Mouse (Mus musculus): ENCODE results near the gene Ank. TPM values are rescaled to one million over a fixed set of nuclear protein-coding genes. Genes with fewer than 3 reads are reported as not detected.
A peak's percentile ranks its signal among the peaks of the same experiment; 100 is the strongest.

Gene Ank
- polyA plus RNA-seq, 1 experiment = 35.9 TPM

DNA sequence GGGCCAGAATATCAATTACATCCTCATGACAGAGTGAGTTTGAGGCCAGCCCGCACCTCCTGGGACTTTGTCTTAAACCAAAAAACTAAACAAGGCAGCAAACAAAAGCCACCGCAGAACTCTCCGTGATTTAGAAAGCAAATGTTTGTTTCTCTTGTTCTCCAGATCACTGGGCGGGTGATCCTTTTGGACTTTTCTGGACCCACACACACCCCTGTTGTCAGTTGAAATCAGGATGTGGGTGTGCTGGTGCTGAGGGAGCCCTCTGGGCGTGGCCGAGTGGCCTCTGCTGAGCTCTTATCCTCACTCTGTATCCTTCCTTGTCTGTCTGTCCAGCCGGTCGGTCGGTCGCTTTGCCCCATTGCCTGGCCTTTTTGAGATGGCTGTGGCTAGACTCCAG, 82.6 kb downstream of the Ank start:
- no peak for DNase-seq (ENCODE audit: low read depth)
- no peak for TF ChIP-seq CTCF (IDR thresholded peaks at IDR 0.05; ENCODE audit: borderline replicate concordance, extremely low read depth, insufficient read depth, insufficient read length)
- TF ChIP-seq POLR2A (IDR thresholded peaks at IDR 0.05; ENCODE audit: borderline replicate concordance, extremely low read depth, insufficient read depth, insufficient read length, poor library complexity, severe bottlenecking) = no peak

DNA sequence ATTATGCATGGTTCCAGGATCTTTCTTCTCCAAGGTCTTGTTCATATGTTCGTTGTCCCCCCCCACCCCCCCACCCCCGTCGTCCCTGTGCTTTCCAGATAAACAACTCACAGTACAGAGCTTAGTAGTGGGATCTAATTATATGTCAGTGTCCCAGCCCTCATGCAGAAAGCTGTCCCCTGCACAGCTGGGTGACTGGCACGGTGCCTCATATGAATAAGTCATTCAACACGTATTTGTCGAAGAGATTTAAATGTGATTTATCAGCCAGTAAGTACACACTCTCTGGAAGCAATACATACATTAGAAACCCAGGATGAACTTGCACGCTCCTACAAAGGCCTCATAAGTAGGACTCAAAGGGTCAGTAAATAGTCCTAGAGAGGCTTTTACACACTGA, 83.4 kb downstream of the Ank start:
- peak; percentile 49 for DNase-seq (ENCODE audit: low read depth)
- no peak for TF ChIP-seq POLR2A (IDR thresholded peaks at IDR 0.05; ENCODE audit: borderline replicate concordance, extremely low read depth, insufficient read depth, insufficient read length, poor library complexity, severe bottlenecking)

GRCm38 (mm10) chr15:27550358-27550992, 84.0 kb downstream of the Ank start:
- TF ChIP-seq CTCF (IDR thresholded peaks at IDR 0.05; ENCODE audit: borderline replicate concordance, extremely low read depth, insufficient read depth, insufficient read length) (no peak), POLR2A (IDR thresholded peaks at IDR 0.05; ENCODE audit: borderline replicate concordance, extremely low read depth, insufficient read depth, insufficient read length, poor library complexity, severe bottlenecking) (no peak)

GRCm38 (mm10) chr15:27551117-27552114, 84.9 kb downstream of the Ank start:
- TF ChIP-seq POLR2A (IDR thresholded peaks at IDR 0.05; ENCODE audit: borderline replicate concordance, extremely low read depth, insufficient read depth, insufficient read length, poor library complexity, severe bottlenecking) (no peak), CTCF (IDR thresholded peaks at IDR 0.05; ENCODE audit: borderline replicate concordance, extremely low read depth, insufficient read depth, insufficient read length) (no peak)
- DNase-seq (ENCODE audit: low read depth) = no peak

More at GRCm38 (mm10) chr15:27550358-27550992, 84.0 kb downstream of the Ank start:
- no peak for DNase-seq (ENCODE audit: low read depth)

DNA sequence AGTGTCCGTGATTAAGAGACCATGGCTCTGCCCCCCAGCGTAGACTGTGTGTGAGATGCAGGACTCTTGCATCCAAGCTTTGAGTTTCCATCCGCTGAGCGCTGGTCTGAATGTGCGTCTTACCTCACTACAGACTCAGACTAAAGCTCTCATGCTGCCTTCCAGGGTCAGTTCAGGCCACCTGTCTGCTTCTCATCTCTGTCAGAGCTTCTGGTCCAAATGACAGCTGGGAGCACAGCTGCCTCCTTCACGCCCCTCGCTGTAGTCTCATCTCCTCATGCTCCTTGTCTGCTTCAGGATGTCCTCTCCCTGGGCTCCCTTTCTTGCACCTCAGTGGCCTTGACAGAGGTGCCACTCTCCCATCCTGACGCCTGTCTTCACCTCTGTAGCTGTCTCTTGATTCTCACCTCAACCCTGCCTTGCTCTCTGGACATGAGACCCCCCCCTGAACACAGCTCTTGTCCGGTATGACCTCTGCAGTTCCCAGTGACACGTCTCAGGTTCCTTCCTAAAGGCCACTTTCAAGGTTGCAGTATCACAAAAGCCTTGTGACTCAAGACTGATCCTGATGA, 85.7 kb downstream of the Ank start:
- TF ChIP-seq CTCF (IDR thresholded peaks at IDR 0.05; ENCODE audit: borderline replicate concordance, extremely low read depth, insufficient read depth, insufficient read length) (no peak), POLR2A (IDR thresholded peaks at IDR 0.05; ENCODE audit: borderline replicate concordance, extremely low read depth, insufficient read depth, insufficient read length, poor library complexity, severe bottlenecking) (no peak)
- no peak for DNase-seq (ENCODE audit: low read depth)

DNA sequence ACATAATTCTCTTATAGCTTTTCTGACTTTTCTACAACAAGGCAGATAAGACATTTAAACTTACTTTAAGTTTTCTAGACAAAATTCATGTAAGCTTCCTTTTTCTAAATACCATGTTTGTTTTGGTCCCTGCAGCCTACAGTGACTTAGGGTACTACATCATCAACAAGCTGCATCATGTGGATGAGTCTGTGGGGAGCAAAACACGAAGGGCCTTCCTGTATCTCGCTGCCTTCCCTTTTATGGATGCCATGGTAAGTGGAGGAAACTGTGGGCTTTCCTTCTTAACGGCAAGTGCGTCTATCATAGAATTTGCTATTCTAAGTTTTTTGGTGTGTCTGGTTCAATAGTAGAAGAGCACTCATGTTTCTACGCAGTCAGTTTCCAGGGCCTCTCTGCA, 87.1 kb downstream of the Ank start:
- no peak for DNase-seq (ENCODE audit: low read depth)
- TF ChIP-seq POLR2A (IDR thresholded peaks at IDR 0.05; ENCODE audit: borderline replicate concordance, extremely low read depth, insufficient read depth, insufficient read length, poor library complexity, severe bottlenecking) (no peak), CTCF (IDR thresholded peaks at IDR 0.05; ENCODE audit: borderline replicate concordance, extremely low read depth, insufficient read depth, insufficient read length) (no peak)

- peak; percentile 63 for DNase-seq (ENCODE audit: low read depth)
- TF ChIP-seq POLR2A (IDR thresholded peaks at IDR 0.05; ENCODE audit: borderline replicate concordance, extremely low read depth, insufficient read depth, insufficient read length, poor library complexity, severe bottlenecking) (no peak), CTCF (IDR thresholded peaks at IDR 0.05; ENCODE audit: borderline replicate concordance, extremely low read depth, insufficient read depth, insufficient read length) (no peak)
These were observed 92.1 kb downstream of the Ank start for GRCm38 (mm10) chr15:27558456-27559147.

GRCm38 (mm10) chr15:27560315-27560714, 93.8 kb downstream of the Ank start:
- TF ChIP-seq POLR2A (IDR thresholded peaks at IDR 0.05; ENCODE audit: borderline replicate concordance, extremely low read depth, insufficient read depth, insufficient read length, poor library complexity, severe bottlenecking) = no peak
- TF ChIP-seq CTCF (IDR thresholded peaks at IDR 0.05; ENCODE audit: borderline replicate concordance, extremely low read depth, insufficient read depth, insufficient read length) = no peak

GRCm38 (mm10) chr15:27564106-27565100, 97.9 kb downstream of the Ank start:
- TF ChIP-seq CTCF (IDR thresholded peaks at IDR 0.05; ENCODE audit: borderline replicate concordance, extremely low read depth, insufficient read depth, insufficient read length) (no peak), POLR2A (IDR thresholded peaks at IDR 0.05; ENCODE audit: borderline replicate concordance, extremely low read depth, insufficient read depth, insufficient read length, poor library complexity, severe bottlenecking) (no peak)
- DNase-seq (ENCODE audit: low read depth) = peak; percentile 50

More at GRCm38 (mm10) chr15:27560315-27560714, 93.8 kb downstream of the Ank start:
- DNase-seq (ENCODE audit: low read depth) = no peak

DNA sequence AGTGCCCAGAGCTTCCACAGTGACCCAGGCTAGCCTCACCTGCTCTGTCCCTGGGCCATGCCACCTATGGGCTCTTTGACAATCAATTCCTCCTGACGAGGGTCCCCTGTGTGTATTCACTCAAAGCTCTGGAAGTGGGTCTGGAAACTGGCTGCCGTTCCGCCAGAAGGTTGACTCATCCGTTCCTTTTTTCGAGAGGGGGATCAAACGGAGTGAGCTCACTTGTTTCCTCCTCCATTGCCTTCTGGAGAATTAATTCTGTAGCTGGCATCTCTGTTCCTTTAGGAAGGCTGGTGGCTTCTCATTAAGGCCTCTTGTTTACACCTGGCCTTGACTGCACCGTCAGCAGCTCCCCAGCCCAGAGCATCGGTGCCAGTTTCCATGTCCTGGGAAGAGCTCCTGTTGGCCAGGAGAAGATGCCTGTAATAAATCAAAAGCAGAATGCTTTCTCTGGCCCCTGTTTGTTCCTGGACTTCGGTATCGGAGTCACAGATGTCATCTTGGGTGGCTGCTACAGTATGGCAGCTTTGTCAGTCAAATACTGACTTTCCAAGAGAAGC, 99.2 kb downstream of the Ank start:
- no peak for TF ChIP-seq POLR2A (IDR thresholded peaks at IDR 0.05; ENCODE audit: borderline replicate concordance, extremely low read depth, insufficient read depth, insufficient read length, poor library complexity, severe bottlenecking)
- TF ChIP-seq CTCF (IDR thresholded peaks at IDR 0.05; ENCODE audit: borderline replicate concordance, extremely low read depth, insufficient read depth, insufficient read length) = no peak
- no peak for DNase-seq (ENCODE audit: low read depth)
